Mouse (Mus musculus) v-Abl transformed pro-B cells (cell line): ENCODE data around the gene Pagr1a.

Experiments used
- in situ Hi-C, 2 experiments: fragments of 400-800 bp; cut with MboI; formaldehyde crosslinking; loops; one replicate each; pipeline ENCODE4 v1.15.1; 2025; ENCODE audit not compliant: unreplicated experiment in 2 of 2

The Pagr1a gene

GRCm38 (mm10) chr7:127009307-127010085, 7.7 kb downstream of the Pagr1a start:
- in situ Hi-C loops = loop anchor here (5.0 to 10.0 kb wide), 2 partner anchors 32 to 55 kb away; partner anchors contain the start of genes Cdipt (in 1 of the 2), Cdiptos (in 1 of the 2) and Sez6l2 (in 1 of the 2)

DNA sequence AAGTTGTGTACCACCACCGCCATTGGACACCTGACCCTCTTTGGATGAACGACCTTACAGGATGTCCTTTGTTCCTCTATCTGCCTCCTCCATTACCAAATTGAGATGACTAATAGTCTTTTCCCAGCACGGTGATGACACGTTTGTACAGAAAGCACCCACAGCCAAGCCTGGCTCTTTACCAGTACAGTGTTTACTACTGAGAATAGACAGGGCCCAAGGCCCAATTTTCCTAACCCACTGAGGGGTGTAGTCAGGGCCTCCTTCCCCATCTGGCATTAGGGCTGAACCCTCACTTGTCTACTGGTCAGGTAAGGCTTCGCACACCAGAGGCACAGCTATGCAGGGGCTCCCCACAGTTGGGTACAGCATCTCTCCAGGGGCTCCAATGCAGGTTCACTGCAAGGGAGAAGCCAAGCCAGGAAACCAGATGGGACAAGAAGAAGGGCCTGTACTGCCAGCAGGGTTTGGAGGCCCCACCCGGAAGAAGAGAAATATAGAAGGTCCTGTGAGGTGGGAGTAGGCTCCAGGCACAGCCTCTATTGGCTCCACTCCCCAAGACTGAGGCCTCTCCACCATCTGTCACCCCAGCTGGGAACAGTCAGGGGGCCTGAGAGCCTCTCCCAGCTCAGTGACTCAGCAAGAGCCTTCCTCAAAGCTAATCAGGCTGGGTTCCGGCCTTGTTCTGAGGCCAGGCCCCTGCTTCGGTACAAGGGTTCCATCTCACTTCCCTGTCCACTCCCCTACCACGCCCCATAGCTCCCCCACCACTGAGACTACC, 8.7 kb downstream of the Pagr1a start:
- in situ Hi-C loops = loop anchor here in 1 of 2 experiments (10.0 kb wide), 1 partner anchor 54 kb away; the partner anchor contains the start of gene Sez6l2

DNA sequence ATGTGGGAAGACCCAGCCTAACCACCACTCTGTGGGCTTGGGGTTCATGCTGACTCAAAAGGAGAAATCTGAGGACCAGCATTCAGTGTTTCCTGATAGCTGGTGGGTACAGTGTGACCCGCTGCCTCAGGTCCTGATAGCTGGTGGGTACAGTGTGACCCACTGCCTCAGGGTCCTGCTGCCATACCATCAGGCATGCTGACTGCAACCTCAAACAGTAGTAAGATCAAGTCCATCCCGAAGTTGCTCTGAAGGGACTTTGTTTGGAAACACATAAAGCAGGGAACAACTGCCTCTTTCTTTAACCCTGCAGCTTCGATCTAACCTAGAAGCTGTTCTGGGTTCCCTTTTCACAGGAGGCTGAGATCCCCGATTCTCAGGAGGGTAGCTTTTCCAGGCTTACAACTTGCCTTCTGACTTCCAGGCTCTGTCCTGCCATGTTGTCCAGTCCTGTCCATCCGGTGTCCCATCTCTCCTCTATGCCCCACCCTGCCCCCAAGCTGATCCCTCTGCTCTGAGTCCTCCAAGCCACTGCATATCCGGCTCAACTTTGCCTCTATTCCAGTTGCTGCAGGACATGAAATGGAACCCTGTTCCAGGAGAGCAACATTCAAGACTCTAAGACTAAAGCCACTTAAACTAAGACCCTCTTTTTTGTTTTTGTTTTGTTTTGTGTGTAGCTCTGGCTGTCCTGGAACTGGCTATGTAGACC, 9.7 kb downstream of the Pagr1a start:
- in situ Hi-C loops = loop anchor here in 1 of 2 experiments (10.0 kb wide), 1 partner anchor 53 kb away; the partner anchor contains the start of gene Sez6l2

DNA sequence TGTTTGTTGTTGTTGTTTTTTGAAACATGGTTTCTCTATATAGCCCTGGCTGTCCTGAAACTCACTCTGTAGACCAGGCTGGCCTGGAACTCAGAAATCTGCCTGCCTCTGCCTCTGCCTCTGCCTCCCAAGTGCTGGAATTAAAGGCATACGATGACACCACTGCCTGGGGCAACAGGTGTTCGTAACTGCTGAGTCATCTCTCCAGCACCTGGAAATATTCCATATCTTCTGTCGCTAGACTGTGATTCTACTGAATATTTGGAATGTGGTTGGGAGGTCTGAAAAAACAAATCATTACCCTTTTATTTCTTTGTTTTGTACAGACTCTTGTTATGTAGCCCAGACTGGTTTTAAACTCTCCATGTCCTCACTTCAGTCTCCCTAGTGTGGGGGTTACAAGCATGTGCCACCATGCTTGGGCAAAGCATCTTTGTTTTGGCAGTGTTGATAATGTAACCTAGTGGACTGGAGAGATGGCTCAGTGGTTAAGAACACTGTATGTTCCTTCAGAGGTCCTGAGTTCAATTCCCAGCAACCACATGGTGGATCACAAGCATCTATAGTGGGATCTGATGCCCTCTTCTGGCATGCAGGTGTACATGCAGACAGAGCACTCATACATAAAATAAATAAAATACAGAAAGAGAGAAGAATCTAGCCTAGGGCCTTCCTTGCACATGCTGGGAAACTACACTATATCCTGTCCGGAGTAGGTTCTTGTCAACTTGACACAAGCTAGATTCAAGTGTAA, 12.9 kb downstream of the Pagr1a start:
- in situ Hi-C loops = loop anchor here in 1 of 2 experiments (10.0 kb wide), 1 partner anchor 49 kb away; the partner anchor contains the start of gene Sez6l2

DNA sequence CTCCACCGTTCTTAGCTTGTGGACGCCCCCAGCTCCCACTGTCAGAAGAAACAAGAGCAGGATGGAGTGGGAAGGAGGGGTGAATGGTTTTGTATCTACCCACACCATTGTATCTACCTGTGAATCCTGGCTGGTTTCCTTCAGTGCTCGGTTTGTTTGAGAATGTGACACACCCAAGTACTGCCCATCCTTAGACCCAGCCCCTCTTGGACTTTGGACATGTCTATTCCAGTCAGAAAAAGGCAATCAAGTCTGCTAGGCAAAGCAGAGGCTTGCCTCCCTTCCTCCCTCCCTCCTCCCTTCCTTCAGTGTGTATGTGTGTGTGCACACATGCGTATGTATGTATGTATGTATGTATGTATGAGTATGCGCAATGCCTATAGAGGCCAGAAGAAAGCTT, 13.5 kb downstream of the Pagr1a start:
- in situ Hi-C loops = loop anchor here in 1 of 2 experiments (10.0 kb wide), 1 partner anchor 49 kb away; the partner anchor contains the start of gene Sez6l2

GRCm38 (mm10) chr7:126999568-126999967, 17.6 kb downstream of the Pagr1a start:
- in situ Hi-C loops = no loop called here

GRCm38 (mm10) chr7:126996449-126996848, 20.7 kb downstream of the Pagr1a start:
- in situ Hi-C loops = no loop called here

- in situ Hi-C loops = no loop called here
Observed at GRCm38 (mm10) chr7:126988816-126989215, 28.3 kb downstream of the Pagr1a start.

DNA sequence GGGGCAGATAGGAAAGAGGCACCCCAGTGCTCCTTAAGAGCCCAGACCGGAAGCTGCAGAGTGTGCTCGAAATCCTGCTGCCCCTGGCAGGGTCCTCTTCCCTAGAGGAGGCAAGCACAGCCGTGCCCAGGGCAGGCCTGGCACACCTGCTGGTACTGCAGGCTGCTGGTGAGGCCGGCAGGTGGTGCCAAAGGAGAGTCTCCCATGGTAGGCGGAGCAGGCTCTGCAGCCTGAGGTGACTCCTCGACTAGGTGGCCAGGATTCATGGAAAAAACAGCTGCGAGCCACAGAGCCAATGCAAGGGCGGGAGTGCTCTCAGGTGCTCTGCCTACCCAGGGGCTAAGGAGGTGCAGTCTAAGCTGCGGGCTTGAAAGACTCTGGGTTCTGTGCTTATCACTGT, 30.8 kb downstream of the Pagr1a start:
- in situ Hi-C loops = no loop called here

GRCm38 (mm10) chr7:126984667-126985444, 32.3 kb downstream of the Pagr1a start:
- in situ Hi-C loops = no loop called here

DNA sequence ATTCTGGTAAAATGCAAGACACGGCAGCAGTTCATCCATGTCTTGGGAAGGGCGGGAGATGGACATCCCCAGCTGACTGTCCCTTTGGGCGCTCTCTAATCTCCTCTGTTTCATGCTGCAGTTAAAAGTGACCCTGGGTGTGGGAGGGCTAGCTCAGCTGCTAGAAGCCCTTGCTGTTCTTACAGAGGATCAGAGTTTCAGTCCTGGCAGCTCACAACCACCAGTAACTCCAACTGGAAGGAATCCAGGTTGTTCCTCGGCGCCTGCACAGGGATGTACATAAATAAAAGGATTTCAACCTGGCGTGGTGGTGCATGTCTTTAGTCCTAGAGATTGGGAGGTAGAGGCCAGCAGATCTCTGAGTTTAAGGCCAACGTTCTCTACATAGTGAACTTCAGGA, 34.0 kb downstream of the Pagr1a start:
- in situ Hi-C loops = no loop called here

DNA sequence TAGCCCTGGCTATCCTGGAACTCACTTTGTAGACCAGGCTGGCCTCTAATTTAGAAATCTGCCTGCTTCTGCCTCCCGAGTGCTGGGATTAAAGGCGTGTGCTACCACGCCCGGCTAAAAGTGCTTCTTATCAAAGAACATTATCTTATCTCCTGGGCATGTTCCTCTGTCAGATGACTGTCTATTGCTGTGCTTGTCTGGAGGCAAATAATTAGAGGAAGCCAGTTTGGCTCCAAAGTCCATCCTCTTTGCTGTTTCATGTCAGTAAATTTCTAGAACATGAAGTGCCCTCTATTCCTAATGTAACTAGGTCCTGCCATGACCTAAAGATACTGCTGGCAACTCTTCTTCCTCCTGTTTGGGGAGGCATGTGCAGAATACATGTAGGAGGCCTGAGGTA, 35.1 kb downstream of the Pagr1a start:
- in situ Hi-C loops = no loop called here

DNA sequence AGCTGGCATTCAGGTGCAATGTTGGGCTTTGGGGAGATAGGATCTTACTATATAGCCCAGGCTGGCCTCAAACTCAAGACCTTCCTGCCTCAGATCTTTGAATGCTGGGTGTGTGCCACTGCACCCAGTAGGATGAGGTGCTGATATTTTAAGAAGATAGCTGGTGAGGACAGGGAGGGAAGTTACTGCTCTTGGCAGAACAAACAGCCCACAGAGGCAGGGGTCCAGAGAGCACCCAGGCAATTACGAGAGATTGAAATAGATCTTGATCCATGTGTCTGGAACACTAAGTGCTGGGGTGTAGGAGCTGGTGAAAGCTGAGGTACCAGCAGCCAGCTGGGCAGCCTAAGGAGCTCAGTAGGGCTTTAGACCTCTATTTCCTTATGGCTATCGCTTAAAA, 35.6 kb downstream of the Pagr1a start:
- in situ Hi-C loops = no loop called here

DNA sequence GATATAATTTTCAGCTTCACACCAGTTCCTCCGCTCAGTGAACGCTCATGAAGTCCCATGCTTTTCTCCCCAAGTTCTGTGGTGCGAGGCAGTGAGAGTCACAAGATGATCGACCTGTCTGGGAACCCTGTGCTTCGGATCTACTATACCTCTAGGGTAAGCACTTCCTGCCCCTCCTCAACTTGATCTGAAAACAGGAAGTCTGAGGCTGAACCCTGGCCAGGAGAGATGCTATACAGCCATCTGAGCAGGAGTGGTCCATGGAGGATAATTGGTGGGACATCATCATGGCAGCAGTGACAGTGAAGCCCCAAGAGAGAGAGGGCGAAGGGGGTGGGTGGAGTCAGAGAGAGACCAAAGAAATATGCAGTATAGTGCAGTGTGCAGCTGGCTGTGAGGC, 38.3 kb downstream of the Pagr1a start:
- in situ Hi-C loops = loop anchor here in 1 of 2 experiments (5.0 kb wide), 1 partner anchor 33 kb away; the partner anchor contains the start of gene Mvp

DNA sequence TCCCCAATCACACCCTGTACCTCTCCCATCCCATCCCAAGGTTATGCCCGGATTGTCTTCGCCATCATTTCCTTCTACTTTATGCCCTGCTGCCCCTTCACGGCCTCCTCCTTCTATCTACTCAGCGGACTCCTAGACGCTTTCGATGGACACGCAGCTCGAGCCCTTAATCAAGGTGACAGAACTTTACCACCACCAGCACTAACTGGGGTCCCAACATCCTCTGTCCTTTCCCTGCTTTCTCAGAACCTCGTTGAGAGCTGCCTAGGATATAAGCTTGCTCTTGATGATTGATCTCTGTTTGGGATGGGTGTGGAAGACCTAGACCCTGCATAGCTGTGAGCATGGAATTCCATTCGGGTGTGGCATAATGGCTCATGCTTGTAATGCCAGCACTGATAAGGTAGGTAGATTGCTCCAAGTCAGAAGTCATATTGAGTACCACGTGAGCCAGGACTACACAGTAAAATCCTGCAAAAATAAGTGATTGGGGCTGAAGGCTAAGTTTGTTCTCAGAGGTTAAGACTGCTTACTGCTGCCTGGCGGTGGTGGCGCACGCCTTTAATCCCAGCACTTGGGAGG, 40.2 kb downstream of the Pagr1a start:
- in situ Hi-C loops = loop anchor here in 1 of 2 experiments (5.0 kb wide), 1 partner anchor 35 kb away; the partner anchor contains the start of gene Mvp

DNA sequence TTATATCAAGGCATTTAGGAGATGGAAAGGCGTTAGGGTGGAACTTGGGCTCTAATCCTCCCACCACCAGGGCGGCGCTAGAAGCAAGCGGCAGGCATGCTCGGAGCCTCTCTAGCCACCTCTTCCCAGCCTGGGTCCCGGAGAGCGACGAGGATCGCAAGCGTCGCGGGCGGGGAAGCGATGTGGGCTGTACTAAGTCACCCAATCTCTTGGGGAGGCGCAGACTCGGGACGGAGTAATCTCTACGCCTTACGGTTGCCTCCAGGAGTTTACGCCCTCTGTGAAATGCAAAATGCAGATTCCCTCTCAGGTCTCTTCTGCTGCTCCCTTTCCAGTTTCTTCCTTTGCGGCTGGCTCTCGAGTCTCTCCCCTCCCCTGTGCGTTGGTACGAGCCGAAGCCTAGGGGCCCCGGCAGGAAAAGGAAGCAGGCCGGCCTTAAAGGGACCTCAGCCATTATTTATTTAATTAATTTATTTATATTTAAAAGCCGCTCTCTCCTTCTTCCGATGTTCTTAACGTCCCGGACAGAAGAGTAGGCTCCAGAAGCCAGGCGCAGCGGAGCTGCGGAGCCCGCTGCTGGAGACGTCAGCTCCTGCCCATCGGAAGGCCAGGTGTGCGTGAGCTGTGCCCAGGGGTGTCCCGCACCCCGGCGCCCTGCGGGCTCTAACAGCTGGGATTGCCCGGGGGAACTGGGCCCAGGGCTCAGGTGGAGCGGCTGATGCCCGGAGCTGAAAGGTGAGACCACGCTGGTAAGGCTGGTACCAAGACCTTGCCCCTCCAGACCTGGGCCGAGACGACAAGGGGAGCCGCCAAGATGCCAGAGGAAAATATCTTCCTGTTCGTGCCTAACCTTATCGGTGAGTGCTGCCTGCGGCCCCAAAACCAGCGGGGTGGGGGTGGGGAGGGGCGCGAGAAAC, 40.9 kb downstream of the Pagr1a start, which contains the start of gene Cdiptos:
Gene Cdiptos, minus strand, starts transcription at position 149 of the 917 bp plus-strand sequence.
- in situ Hi-C loops = loop anchor here in 1 of 2 experiments (5.0 kb wide), 1 partner anchor 36 kb away; the partner anchor contains the start of gene Mvp

- in situ Hi-C loops = loop anchor here in 1 of 2 experiments (5.0 kb wide), 1 partner anchor 37 kb away; the partner anchor contains the start of gene Mvp
Observed at GRCm38 (mm10) chr7:126975893-126975949, 41.4 kb downstream of the Pagr1a start, which contains the start of gene Cdipt. Gene Cdipt, plus strand, starts transcription at chr7:126975914.

DNA sequence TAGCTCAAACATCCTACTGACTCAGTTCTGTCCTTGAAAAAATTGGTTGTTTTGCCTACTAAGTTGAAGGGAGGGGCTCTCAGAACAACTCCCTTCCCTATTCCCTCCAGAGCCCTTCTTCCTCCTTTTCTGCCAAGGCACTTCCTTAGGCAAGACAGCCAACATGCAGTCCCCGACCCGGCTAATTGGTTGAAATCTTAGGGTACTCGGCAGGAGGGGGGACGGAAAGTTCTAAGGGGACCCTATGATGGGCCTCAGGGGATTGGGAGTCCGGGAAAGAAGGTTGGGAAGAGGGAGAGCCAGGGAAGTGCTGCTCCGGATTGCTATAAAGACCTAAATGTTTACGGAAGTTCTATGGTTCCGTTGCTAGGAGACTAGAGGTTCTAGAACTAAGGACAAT, 41.7 kb downstream of the Pagr1a start:
- in situ Hi-C loops = loop anchor here in 1 of 2 experiments (5.0 kb wide), 1 partner anchor 37 kb away; the partner anchor contains the start of gene Mvp
